Mouse (Mus musculus): ENCODE results near the gene Elovl2.
A peak's percentile ranks its signal among the peaks of the same experiment; 100 is the strongest.
"Not testable (repeated sequence)": the region's sequence is repeated elsewhere in the genome, so short reads cannot be mapped to it uniquely, and the experiment has no call there.

Elovl2 gene

DNA sequence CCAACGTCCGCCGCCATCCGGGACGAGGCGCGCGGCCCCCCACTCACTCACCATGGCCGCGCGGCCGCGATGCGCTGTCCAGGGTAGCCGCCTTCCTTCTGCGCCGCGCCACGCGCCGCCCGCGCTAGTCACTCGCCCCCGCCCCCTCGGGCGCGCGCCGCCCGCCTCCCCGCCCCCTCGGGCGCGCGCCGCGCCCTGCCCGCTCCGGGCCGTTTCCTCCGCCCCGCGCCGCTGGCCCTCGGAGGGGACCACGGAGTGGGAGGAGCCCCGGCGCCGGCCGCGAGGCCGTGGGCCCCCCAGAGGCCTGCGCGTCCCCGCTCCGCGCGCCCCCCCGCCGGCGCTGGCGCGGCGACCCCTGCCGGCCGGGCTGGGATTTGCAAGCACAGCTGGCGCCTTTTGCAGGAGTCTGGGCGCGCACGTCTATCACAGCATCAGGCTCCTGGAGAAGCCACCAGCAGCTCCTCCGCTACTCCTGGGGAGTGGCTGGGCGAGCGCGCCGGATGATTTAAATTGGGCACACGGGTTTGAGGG is at the start of gene Elovl2:
TSS of gene Elovl2 (minus strand) at position 102 of the 531 bp plus-strand sequence.
- peak; percentile 33 for DNase-seq (ENCODE audit: low spot score)

DNA sequence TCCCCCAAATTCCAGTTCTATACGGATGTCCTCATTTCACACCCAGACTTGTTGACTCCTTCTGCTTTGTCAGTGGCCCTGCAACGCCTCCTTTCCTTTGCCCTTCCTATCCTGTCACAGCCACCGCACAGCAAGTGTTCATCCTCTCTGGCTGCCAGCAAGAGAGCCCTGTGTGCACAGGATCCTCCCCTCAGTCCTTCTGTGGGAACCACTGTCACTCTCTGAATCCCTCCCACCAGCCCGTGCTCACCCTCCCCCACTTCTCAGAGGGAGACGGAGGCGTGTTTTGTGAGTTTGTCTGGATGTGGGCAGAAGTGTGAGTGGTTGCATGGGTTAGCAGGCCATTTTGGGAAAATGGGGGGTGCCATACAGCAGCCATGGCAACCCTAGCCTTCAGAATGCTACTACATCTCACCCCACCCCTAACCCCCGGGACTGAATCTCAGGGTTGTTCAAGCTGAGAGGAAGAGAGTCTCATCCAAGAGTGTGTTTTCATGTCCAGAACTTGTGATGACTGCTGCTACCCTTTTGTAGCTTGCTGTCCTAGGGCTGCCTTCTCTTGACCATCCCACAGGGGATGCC is 47.7 kb upstream of the Elovl2 start:
- no peak for DNase-seq (ENCODE audit: low spot score)

DNA sequence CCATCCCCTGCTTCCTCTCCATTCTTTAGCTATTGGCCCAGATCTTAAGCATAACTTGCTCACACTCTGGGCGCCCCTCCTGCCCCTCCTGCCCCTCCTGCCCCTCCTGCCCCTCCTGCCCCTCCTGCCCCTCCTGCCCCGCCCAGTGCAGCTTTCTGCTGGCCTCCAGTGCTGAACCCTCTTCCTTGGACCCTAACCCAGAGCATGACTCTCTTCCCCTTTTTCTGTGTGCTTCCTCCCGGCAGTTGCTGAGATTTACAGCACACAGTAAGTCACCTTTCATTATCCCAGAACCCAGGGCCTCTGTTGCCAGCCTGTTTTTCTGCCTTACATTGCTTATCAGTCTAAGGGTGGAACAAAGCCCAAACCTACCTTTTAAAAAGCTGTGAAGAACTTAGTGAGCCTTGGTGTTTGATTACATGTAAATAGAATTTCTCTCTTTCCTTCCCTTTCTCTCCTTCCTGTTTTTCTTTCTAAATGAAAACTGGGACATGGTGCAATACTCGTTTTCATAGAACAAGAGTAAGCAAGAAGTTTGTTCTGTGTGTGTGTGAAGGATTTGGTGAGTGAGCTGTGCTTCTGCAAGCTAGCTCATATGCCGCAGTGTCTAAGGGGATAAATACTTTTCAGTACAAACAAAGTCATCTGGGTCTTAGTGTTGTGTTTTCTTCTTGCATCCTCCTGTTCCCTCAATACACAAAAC is 43.2 kb upstream of the Elovl2 start:
- DNase-seq (ENCODE audit: low spot score) = no peak

DNA sequence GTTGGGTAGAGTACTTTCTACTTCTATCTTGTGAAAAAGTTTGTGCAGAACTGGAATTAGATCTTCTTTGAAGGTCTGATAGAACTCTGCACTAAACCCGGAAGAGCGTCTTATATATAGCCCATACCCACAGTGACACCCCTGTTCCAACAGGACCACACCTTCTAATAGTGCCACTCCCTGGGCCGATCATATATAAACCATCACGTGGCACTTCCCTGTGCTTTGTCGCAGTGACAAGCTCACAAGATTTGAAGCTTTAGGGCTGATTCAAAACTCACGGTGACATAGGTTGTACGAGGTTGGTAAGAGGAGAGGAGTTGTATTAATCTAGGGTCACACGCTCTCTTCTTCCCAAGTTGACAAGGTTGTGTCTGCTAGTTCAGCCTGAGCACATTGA is 41.4 kb upstream of the Elovl2 start:
- DNase-seq (ENCODE audit: low spot score) = not testable (repeated sequence)

DNA sequence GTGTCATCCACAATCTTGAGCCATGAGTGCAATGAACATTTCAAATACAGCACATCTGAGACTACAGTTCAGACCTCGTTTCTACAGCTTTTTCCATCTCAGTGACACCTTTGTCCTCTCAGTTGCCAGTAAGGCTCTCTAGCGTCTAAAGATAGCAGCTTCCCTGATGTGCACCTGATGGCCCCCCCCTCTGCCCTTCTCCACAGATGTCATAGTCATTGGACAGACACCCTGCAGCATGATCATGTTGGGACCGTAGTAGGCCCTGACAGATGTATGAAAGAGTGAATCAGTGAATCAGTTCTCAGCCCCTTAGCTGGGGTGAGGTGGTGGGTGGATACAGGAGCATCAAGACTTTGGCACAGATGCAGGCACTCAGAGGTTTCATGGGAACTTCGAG is 37.6 kb upstream of the Elovl2 start:
- no peak for DNase-seq (ENCODE audit: low spot score)

DNA sequence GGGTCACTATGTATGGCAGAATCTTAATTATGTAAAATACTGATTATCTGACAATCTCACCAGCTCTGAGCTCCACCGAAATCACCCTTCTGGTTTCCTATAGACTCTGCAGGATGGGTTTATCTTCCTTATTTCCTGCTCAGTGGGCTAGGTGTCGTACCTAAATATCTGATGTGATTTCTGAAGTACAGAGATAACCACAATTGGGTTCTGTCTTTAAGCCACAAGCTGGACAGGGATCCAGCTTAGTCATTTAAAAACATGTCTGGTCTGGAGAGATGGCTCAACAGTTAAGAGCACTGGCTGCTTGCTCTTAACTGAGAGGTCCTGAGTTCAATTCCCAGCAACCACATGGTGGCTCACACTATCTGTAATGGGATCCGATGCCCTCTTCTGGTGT is 36.8 kb upstream of the Elovl2 start:
- no peak for DNase-seq (ENCODE audit: low spot score)

DNA sequence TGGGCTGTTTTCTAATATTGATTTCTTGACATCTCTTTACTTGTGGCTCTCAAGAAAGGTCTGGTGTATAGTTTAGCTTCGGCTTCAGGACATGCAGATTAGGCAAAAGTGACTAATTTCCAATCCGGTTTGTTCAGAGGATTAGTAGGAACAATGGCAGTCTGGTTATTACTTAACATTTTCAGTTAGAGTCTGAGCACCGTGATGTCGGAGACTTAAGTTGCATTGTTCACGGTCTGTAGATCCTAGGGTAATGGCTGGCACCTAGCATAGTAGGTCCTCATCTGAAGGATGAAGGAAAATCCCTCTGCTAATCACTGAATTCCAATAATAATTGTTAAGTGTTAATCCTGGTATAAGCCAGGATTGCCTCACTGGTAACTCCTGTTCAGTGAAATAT is 35.9 kb upstream of the Elovl2 start:
- no peak for DNase-seq (ENCODE audit: low spot score)

DNA sequence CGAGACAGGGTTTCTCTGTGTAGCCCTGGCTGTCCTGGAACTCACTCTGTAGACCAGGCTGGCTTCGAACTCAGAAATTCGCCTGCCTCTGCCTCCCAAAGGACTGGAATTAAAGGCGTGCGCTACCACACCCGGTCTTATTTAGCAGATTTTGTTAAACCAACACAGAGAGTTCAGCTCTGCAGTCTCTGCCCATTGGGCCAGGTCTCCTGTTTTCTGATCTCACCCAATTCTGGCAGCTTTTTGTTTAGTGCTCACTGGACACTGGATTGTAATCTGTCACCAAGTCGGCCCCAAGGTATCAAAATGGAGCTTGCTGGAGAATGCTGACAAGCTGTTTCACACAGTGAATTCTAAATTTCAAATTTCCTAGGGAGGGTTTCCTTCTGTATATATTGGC is 32.5 kb upstream of the Elovl2 start:
- no peak for DNase-seq (ENCODE audit: low spot score)

DNA sequence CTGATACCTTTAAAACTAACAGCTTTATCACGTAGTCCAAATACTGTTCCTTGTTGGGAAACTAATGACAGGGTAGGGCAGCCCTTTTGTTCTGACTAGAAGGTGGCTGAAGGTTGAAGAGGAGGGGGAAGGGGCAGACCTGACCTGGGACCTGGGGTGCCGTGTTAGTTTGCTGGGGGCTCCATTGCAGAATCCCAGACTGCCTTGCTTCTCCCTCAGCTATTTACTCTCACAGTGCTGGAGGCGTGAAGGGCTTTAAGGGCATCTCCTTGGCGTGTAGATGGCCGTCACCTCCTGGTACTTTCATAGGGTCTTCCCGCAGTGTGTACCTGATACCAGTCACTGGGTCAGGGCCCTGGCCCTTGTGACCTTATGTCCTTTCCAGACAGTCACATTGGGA is 31.9 kb upstream of the Elovl2 start:
- DNase-seq (ENCODE audit: low spot score) = no peak

DNA sequence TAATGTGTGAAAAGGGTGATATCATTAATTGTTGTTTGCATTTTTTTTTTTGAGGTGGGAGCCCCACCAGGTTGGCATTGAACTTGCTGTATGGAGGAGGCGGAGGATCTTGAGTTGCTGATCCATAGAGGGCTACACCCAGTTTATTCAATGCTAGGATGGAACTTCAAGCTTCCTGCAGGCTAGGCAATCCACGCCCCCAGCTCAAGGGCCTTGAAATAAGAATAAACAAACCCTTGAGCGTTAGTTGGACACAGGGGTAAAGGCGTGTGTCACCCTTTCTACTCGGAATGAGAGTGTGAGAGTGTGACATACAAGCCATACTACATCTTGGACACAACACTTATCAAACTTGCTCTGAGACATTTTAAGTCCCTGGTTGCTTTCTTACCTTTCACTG is 31.5 kb upstream of the Elovl2 start:
- DNase-seq (ENCODE audit: low spot score) = no peak

DNA sequence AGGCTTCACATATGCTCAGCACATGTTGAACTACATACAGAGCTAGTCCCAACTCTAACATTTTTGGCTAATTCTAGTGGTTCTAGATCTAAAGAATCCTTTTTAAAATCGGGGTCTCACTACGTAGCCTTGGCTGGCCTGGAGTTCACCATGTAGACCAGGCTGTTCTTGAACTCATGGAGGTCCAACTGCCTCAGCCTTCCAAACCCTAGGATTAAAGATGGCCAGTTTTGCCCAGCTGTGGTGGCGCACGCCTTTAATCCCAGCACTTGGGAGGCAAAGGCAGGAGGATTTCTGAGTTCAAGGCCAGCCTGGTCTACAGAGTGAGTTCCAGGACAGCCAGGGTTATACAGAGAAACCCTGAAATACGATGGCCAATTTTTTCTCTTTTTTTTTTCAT is 31.0 kb upstream of the Elovl2 start:
- not testable (repeated sequence) for DNase-seq (ENCODE audit: low spot score)

DNA sequence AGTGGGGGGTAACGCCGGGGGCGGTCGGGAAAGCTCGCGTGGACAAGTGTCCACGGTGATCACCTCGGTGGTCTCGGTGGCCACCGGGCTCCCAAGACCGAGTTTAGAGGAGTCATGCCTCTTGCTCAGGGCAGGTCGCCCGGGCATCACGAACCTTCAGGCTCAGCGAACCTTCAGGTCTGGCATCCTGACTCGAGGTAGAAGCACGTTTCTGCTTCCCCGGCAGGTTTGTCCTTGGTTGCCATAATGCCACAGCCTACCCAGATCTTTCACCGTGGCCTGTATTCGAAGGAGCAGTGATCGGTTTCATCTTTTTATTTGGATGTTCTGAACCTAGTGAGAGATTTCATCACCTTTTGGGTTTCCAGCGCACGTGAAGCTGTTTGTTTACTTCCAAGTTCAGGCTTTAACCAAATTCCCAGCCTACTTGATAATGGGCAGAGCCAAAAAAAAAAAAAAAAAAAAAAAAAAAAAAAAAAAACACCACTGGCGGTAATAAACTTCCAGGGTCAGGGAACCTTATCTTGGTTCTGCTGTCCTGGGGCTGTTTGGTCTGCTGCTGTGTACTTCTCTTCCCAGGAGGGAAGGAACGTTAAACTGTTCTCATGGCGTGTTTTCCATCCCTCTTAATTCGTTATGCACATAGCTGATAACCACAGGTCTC is 30.2 kb upstream of the Elovl2 start:
- peak; percentile 47 for DNase-seq (ENCODE audit: low spot score)

DNA sequence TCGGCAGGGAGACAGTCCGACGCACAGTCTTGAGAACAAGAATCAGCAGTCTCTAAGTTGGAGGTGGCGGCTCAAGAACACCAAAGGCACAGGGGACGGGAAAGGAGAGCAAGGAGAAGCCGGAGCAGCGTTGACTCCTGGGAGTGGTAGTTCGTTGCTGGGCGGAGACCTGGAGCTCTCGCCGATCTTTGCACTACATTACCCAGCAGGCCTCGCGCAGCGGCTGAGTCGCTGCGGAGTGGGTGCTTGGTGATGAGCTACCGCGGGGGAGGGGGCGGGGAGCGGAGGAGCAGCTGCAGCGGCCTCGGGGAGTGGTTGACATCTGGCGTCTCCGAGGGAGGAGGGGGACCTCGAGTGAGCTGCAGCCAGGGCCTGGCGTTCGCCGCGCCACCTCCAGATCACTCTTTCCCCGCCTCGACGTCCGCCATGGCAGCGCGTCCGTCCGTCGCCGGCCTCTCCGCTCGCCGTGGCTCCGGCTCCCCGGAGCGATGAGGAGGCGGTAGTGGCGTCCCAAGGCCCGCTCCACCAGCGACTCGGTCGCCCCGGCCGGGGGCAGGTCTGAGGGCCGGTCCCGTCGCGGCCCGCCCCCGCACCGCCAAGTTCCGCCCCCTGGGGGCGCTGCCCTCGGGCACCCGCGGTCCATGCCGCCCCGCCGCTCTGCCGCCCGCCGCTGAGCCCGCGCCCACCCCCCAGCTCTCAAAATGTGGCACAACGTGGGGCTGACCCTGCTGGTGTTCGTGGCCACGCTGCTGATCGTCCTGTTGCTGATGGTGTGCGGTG is 29.5 kb upstream of the Elovl2 start, which contains the start of gene Smim13:
TSS of gene Smim13 (plus strand) at position 307 of the 780 bp plus-strand sequence.
- DNase-seq (ENCODE audit: low spot score) = peak; percentile 94

DNA sequence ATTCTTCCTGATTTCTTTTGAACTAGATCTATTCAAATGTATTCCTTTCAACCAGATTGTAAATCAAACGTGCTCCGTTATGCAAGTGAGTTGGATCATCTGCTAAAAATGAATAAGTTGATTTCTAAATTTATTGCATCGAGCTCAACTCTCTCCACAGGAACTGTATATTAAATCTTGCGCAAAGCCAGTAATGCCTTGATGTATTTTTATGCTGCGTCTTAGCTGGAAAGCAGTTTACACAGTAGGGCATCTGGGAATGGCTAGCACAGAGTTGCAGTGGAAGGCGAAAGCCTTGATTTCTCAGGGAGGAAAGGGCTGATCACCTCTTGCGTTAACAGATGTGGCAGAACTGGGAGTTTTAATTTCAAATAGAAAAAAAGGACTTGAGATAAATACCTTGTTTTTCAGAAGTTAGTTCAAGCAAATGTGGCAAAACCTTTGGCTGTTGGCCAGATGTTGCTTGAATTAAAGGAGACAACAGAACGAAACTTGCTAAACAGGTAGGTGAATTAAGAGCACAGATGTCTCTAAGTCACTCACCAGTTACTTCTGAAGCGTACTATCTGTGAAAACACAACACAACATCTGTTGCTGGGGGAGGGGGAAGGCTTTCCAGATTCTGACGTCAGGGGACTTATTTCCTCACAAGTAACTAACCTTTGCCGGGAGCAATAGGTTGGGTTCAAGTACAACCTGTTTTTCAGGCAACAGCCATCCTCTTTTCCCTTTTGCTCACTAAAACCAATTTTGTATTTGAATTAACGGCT is 28.7 kb upstream of the Elovl2 start:
- DNase-seq (ENCODE audit: low spot score) = no peak

DNA sequence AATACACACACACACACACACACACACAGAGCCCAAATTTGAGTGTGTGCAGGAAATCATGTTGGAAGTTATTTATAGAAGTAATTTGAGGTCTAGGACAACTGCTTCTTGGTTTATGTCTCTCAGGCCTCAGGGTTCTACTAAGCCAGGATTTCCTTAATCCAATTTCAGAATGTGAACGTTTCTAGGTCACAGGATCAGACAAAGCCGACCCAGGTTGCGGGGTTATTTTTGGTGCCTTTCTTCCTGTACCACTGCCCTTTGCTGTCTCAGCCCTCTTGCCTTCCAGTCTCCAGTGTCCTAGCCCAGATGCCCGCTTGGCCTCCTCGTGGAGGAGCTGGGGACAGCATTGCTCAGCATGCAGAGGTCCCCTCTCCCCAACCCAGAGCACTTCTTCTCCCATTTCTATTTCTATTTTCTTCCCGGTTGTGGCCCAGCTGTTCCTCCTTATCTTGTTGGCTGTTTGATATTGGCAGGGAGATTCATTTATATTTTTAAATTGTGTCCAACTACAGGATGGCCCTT is 24.2 kb upstream of the Elovl2 start:
- DNase-seq (ENCODE audit: low spot score) = no peak

DNA sequence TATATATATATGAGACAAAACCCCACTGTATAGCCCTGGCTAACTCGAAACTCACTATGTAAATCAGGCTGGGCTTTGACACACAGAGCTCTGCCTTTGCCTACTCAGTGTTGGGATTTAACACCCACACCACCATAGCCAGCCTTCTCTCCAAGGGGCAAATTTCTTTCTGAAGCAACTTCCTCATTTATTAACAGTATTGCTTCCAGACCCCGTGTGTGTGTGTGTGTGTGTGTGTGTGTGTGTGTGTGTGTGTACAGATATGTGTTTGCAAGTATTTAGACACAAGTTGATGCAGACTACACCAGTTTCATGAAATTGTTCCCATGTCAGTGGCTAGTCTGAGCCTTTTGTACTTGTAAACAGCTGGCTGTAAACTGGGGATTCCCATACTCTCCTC is 21.4 kb upstream of the Elovl2 start:
- no peak for DNase-seq (ENCODE audit: low spot score)

DNA sequence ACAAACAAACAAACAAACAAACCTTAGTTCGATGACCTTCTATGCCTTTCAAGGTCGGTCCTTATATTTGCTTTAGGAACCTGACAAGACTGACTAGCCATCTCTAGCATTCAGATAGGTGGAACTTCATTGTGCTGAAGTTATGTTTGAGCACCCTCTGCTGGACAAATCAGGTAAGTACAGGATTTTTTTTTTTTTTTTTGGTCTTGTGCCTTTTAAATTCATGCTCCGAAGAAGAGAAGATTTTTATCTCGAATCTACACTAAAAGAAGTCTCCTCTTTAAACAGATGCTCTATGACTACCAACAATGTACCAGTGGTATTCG is 18.6 kb upstream of the Elovl2 start:
- peak; percentile 69 for DNase-seq (ENCODE audit: low spot score)

DNA sequence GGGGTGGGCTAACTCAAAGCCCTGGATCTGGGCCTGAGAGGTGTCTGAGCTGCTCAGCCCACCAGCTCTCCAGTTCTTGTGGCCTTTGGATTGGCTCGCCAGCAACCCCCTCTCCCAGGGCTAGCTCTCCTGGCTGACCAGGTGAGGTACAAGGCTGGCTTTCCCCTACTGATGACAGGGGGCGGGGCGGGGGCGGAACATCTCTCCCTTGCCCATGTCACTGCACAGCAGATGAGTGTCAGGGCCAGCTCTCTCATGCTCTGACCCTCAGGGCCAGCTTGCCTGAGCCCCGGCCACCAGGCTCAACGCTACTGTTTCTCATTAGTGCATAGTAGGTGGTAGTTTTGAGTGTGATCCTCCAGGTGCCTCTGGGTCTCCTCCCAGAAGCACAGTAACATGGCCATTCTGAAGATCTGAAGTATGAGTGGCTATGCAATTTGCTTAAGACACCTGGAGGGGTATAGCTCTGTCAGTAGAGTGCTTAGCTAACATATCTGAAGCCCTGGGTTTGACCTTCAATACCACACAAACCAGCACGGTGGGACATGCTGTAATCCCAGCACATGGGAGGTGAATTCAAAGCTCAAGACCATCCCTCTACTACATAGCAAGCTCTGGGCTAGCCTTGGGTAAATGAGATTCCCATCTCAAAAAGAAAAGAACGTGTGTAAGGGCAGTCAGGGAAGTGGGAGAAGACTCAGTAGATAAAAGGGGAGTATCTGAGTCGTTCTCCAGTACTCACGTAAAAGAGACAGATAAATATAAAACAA is 18.0 kb upstream of the Elovl2 start:
- no peak for DNase-seq (ENCODE audit: low spot score)

DNA sequence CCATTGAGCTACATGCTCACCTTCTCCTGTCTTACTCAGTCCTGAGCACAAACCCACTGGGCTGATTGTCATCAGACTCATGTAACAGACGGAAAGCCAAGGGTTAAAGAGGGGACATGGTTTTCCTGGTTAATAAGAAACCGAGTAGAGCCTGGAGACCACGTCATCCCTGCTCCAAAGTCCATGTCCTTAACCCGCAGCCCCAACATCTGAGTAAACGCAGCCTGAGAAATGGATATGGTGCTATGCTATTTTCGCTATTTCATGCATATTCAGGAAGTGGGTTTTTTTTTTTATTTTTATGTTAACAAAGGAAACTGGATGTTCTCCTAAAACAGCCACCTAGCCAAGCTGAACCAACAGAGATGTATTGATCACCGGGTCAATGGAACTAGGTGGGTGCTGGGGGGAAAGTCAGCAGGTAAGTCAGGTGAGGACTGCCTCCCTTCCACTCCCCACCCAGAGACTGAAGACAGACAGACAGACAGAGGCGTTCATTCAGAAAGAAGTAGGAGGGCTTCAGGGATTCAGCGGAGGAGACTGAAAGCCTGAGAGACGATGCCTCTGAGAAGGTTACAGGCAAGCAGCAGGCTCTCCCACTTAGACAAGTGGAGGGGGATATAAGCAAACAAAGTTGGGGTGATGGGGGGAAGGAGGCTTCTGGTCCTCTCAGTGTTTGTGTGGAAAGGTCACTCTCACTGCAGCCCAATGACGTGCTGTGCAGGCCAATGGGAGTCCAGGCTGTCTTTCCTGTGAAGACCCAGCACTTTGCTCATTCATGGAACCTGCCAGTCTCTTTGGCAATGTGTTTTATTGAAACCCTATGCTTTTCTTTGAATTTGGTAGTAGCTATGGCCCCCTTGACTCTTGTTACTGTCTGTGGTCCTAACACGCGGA is 15.9 kb upstream of the Elovl2 start:
- no peak for DNase-seq (ENCODE audit: low spot score)

DNA sequence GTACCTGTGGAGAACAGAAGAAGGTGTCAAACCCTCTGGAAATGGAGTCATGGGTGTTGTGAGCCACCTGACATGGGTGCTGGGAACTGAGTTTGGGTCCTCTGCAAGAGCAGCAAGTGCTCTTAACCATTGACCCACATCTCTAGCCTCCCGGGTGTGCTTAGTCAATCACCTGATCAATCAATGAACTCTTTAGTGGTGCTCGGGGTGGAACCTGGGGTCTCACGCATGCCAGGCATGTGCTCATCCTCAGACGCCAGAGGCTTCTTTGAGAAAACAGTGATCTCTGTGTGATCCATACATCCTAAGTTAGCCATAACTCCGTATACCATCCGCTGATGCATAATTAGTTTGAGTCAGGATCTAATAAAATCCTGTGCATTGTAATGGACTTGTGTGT is 15.0 kb upstream of the Elovl2 start:
- DNase-seq (ENCODE audit: low spot score) = no peak

All from MN1 (cell line).